Mouse (Mus musculus): Measurements from ENCODE around the gene Fcrlb.

DNA sequence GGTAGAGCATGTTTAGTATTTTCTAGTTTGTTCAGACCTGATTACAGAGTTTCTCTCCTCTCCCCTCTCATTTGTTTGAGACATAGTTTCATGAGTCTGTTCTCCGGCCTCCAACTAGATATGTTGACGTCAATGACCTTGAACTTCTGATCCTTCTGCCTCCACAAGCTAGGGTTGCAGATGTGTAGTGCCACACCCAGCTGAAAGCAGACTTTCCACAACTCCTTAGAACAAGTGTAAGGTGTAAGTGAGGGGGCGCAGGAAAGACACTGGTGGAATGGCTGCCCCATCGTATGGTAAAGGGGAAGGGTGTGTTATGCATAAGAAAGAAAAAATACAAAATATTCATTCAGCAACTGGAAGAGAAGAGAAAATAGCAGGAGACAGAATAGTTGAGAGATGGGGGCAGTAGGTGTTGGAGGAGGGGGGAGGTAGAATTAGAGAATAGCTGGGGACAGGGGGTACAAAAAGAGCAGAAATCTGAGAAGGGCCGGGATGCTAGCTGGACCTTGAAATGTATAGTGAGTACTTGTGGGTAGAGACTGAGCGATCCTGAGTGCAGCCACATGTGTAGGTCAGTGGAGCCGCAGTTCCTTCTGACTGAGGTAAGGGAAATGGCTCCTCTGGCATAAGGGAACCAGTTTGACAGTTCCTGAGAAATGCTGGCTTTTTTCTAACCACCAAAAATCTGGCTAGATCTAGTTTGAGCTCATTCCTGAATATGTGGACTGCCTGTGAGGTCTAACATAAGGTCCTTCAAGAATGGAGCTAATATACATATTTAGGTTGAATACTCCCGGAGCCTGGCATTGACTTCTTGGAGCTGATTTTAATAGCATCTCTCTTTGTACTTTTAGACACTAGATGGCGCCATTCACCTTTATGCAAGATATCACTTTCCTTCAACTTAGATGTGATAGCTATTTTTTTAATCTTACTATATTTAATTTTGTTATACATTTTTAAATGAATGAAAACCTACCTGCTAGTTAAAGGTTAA is 17.8 kb downstream of the Fcrlb start:
- TF ChIP-seq CTCF (conservative IDR thresholded peaks at IDR 0.05; ENCODE audit: low read length): peak; percentile 59
- TF ChIP-seq POU5F1 (IDR thresholded peaks at IDR 0.05; ENCODE audit: borderline replicate concordance, low read length): no peak

Measured in E14TG2a.4 (cell line).